8 mouse cellular contexts compared by ENCODE assay signal in the genomic region with DNA sequence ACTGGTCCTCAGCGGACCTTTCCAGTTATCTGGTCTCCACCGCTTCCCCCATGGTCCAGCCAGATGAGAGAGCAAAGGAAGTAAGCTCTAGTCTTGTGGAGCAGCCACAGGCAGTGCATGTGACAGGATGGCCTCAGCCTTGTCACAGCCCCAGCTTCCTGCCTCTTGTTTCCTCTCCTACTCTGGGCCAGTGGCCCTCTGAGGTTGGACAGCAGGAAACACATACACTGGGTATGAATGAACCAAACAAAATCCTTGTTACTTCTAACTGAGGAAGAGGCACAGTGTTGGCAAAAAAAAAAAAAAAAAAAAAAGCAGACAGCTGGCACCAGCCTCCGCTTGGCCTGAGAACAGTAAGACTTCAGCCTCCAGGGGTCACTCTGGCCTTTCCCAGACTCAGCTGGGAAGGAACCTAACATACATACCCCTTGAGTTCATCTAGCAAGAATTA. TPM values are rescaled to one million over a fixed set of nuclear protein-coding genes. Genes with fewer than 3 reads are reported as not detected.
A peak's percentile ranks its signal among the peaks of the same experiment; 100 is the strongest.
DNase-seq lines count a peak whose midpoint lies in the region; TF ChIP-seq lines count a peak whose summit lies in the region.

No protein-coding gene starts in this region.

- no peak for TF ChIP-seq CTCF in thymus, adult 2 months (IDR thresholded peaks at IDR 0.05; ENCODE audit: borderline replicate concordance, control insufficient read depth, extremely low read depth, insufficient read depth, low read length, poor library complexity)

- DNase-seq in adrenal gland, adult (ENCODE audit: inconsistent age in 2 of 2, low spot score in 1 of 2), result peak; percentile 71 to 81
- DNase-seq in adrenal gland, adult 18-20 months (ENCODE audit: low spot score in 2 of 2), result no peak
- peak; percentile 18 for DNase-seq in thymus, adult 2 months
- no peak for DNase-seq in thymus, adult 18-20 months
- DNase-seq in heart, postnatal 10 days, result peak; percentile 78 to 80
- DNase-seq in left cerebral cortex, postnatal 4 days, result peak; percentile 32
- DNase-seq in mesoderm, embryonic 11.5 days (ENCODE audit: low read depth, low spot score), result peak; percentile 13
- no peak for DNase-seq in cerebellum, adult 11-12 months

- no peak for TF ChIP-seq POLR2A in thymus, adult 2 months (IDR thresholded peaks at IDR 0.05; ENCODE audit: control insufficient read depth, extremely low read depth, insufficient read depth, low read length, poor library complexity)

- intact Hi-C loops in heart, postnatal 10 days (cut with DNase I), result loop anchor here (2.0 kb wide), 2 partner anchors 42 to 90 kb away; a partner anchor contains a TSS
- intact Hi-C loops in left cerebral cortex, postnatal 4 days (cut with DNase I), result no loop called here

- 42% methylated on average over 3 of the region's 3 CpGs for WGBS in thymus, adult 2 months

- H3K27me3 ChIP-seq in thymus, adult 2 months (ENCODE audit: control insufficient read depth, insufficient read depth, low read length), result no peaks in the 10 kb centered on the region

- no peak overlapping the region for H3K27ac ChIP-seq in thymus, adult 2 months (ENCODE audit: control insufficient read depth, insufficient read depth, low read length)

- H3K4me1 ChIP-seq in thymus, adult 2 months (replicated peaks; ENCODE audit: control insufficient read depth, insufficient read depth, low read length), result peaks cover 25% of the 10 kb centered on the region

- no peak overlapping the region for H3K4me3 ChIP-seq in thymus, adult 2 months (ENCODE audit: control insufficient read depth, insufficient read depth, low read length)

- H3K36me3 ChIP-seq in thymus, adult 2 months (ENCODE audit: control insufficient read depth, insufficient read depth, low read length), result peaks cover 3% of the 10 kb centered on the region; the same call in 1 of the 2 replicates

RNA-seq across cellular contexts. Expression of a gene that starts 8.5 kb away (rescaled TPM):
- total RNA-seq in adrenal gland, adult 18-20 months (2021), result 100 to 1,000 TPM; 147 to 177 TPM
- polyA plus RNA-seq in thymus, adult 2 months (2012; rRNA removed), result 165 and 167 TPM in 2 replicates
- total RNA-seq in heart, postnatal 10 days (2021), result 100 to 1,000 TPM; 104 to 116 TPM
- total RNA-seq in left cerebral cortex, postnatal 4 days (2021), result 100 to 1,000 TPM; 113 to 119 TPM

RNA-seq across cellular contexts. Expression of a gene that starts 43.9 kb away (rescaled TPM):
- total RNA-seq in adrenal gland, adult 18-20 months (2021), result 10 to 100 TPM; 54.9 to 62.9 TPM
- 33.0 and 47.7 TPM in 2 replicates for polyA plus RNA-seq in thymus, adult 2 months (2012; rRNA removed)
- total RNA-seq in heart, postnatal 10 days (2021), result 10 to 100 TPM; 49.3 to 61.9 TPM
- total RNA-seq in left cerebral cortex, postnatal 4 days (2021), result 10 to 100 TPM; 27.9 to 29.6 TPM

RNA-seq across cellular contexts. Expression of a gene that starts 44.1 kb away (rescaled TPM):
- total RNA-seq in adrenal gland, adult 18-20 months (2021), result 10 to 100 TPM; 12.3 to 15.4 TPM
- 95.3 and 103 TPM in 2 replicates for polyA plus RNA-seq in thymus, adult 2 months (2012; rRNA removed)
- 10 to 100 TPM in 1 of 2 experiments, 1 to 10 TPM in 1; 9.6 to 11.1 TPM for total RNA-seq in heart, postnatal 10 days (2021)
- total RNA-seq in left cerebral cortex, postnatal 4 days (2021), result 10 to 100 TPM; 18.9 to 19.5 TPM

RNA-seq across cellular contexts. Expression of a gene that starts 56.0 kb away (rescaled TPM):
- total RNA-seq in adrenal gland, adult 18-20 months (2021), result 10 to 100 TPM; 11.7 to 90.0 TPM
- 10.8 and 12.4 TPM in 2 replicates for polyA plus RNA-seq in thymus, adult 2 months (2012; rRNA removed)
- total RNA-seq in heart, postnatal 10 days (2021), result 10 to 100 TPM; 10.6 to 13.6 TPM
- total RNA-seq in left cerebral cortex, postnatal 4 days (2021), result 10 to 100 TPM; 49.8 to 53.8 TPM

Comparison
In these comparisons a context has a peak if more than half of its experiments do, and no peak if none do; other contexts are left out.
1. DNase-seq: peak in adrenal gland, adult (2 of 2), thymus, adult 2 months (single experiment), heart, postnatal 10 days (2 of 2), left cerebral cortex, postnatal 4 days (single experiment) and mesoderm, embryonic 11.5 days (single experiment); none in adrenal gland, adult 18-20 months (0 of 2), thymus, adult 18-20 months (0 of 2) and cerebellum, adult 11-12 months (single experiment).